Mouse (Mus musculus) left cerebral cortex, adult 8-10 months (tissue): ENCODE results near the gene Tmem132d. TPM values are rescaled to one million over a fixed set of nuclear protein-coding genes. Genes with fewer than 3 reads are reported as not detected.

Source experiments
- DNase-seq, 2 experiments: peaks; one replicate each; pipeline ENCODE4 v3.0.0; 2022; ENCODE audit warnings: low spot score in 2 of 2
- total RNA-seq, 4 experiments: library from RNA; stranded (reverse); gene quantifications; 2 replicates each; pipeline ENCODE4 v1.2.4; 2022

Tmem132d gene
- 10 to 100 TPM; 49.1 to 62.3 (median 54.6) TPM for total RNA-seq

GRCm38 (mm10) chr5:128432916-128433315 is at the start of gene Tmem132d:
TSS of gene Tmem132d (minus strand) at chr5:128433077.
- peak; percentile 55 to 68 for DNase-seq

- DNase-seq, result no peak
These were observed 47.9 kb upstream of the Tmem132d start for GRCm38 (mm10) chr5:128480816-128481215.

GRCm38 (mm10) chr5:128475372-128475771 is 42.5 kb upstream of the Tmem132d start:
- DNase-seq, result no peak

- DNase-seq, result no peak
These were observed 36.9 kb upstream of the Tmem132d start for GRCm38 (mm10) chr5:128469812-128470211.

- no peak for DNase-seq
These were observed 31.6 kb upstream of the Tmem132d start for GRCm38 (mm10) chr5:128464514-128464913.

GRCm38 (mm10) chr5:128460605-128461004 is 27.7 kb upstream of the Tmem132d start:
- DNase-seq, result no peak

- DNase-seq, result no peak
These were observed 22.9 kb upstream of the Tmem132d start for GRCm38 (mm10) chr5:128455732-128456131.

GRCm38 (mm10) chr5:128452196-128452595 is 19.3 kb upstream of the Tmem132d start:
- DNase-seq, result no peak

- DNase-seq, result no peak
These were observed 17.9 kb upstream of the Tmem132d start for GRCm38 (mm10) chr5:128450808-128451207.

GRCm38 (mm10) chr5:128444876-128445275 is 12.0 kb upstream of the Tmem132d start:
- DNase-seq, result no peak

GRCm38 (mm10) chr5:128443848-128444247 is 11.0 kb upstream of the Tmem132d start:
- DNase-seq, result no peak

- no peak for DNase-seq
These were observed 8.2 kb upstream of the Tmem132d start for GRCm38 (mm10) chr5:128441121-128441520.

GRCm38 (mm10) chr5:128439828-128440227 is 7.0 kb upstream of the Tmem132d start:
- peak; percentile 25 to 81 for DNase-seq

- DNase-seq, result no peak
These were observed 5.2 kb upstream of the Tmem132d start for GRCm38 (mm10) chr5:128438078-128438477.

- DNase-seq, result peak; percentile 70 to 78
These were observed 4.0 kb upstream of the Tmem132d start for GRCm38 (mm10) chr5:128436909-128437308.

GRCm38 (mm10) chr5:128435683-128436082 is 2.8 kb upstream of the Tmem132d start:
- DNase-seq, result no peak

GRCm38 (mm10) chr5:128433786-128434185 is 909 bp upstream of the Tmem132d start:
- no peak for DNase-seq

- no peak for DNase-seq
These were observed 455 bp downstream of the Tmem132d start for GRCm38 (mm10) chr5:128432422-128432821.

GRCm38 (mm10) chr5:128424636-128425035 is 8.2 kb downstream of the Tmem132d start:
- no peak for DNase-seq

- DNase-seq, result no peak
These were observed 8.7 kb downstream of the Tmem132d start for GRCm38 (mm10) chr5:128424213-128424612.

- DNase-seq, result no peak
These were observed 10.8 kb downstream of the Tmem132d start for GRCm38 (mm10) chr5:128422090-128422489.

GRCm38 (mm10) chr5:128418149-128418710 is 14.6 kb downstream of the Tmem132d start:
- no peak for DNase-seq

- DNase-seq, result no peak
These were observed 18.8 kb downstream of the Tmem132d start for GRCm38 (mm10) chr5:128414056-128414455.

GRCm38 (mm10) chr5:128412306-128412705 is 20.6 kb downstream of the Tmem132d start:
- no peak for DNase-seq
